Mouse (Mus musculus) retina, postnatal 7 days (tissue): Measurements from ENCODE around the gene Sass6.
"Not testable (repeated sequence)": the region's sequence is repeated elsewhere in the genome, so short reads cannot be mapped to it uniquely, and the experiment has no call there.

Source experiments
- DNase-seq: peaks from one replicate; pipeline ENCODE4 v3.0.0-alpha.2; 2012; ENCODE audit warnings: low read depth, low spot score

Gene Sass6

GRCm38 (mm10) chr3:116631459-116631858, 36.7 kb downstream of the Sass6 start:
- DNase-seq: no peak

- no peak for DNase-seq
Observed at GRCm38 (mm10) chr3:116632971-116633370, 38.2 kb downstream of the Sass6 start.

- DNase-seq: no peak
Observed at GRCm38 (mm10) chr3:116634091-116634490, 39.3 kb downstream of the Sass6 start.

GRCm38 (mm10) chr3:116634853-116635252, 40.1 kb downstream of the Sass6 start:
- DNase-seq: no peak

- DNase-seq: no peak
Observed at GRCm38 (mm10) chr3:116635799-116636198, 41.0 kb downstream of the Sass6 start.

GRCm38 (mm10) chr3:116637693-116638476, 43.1 kb downstream of the Sass6 start:
- DNase-seq: no peak

GRCm38 (mm10) chr3:116638572-116638971, 43.8 kb downstream of the Sass6 start:
- no peak for DNase-seq

GRCm38 (mm10) chr3:116640024-116640423, 45.2 kb downstream of the Sass6 start:
- DNase-seq: no peak

GRCm38 (mm10) chr3:116641811-116642371, 47.1 kb downstream of the Sass6 start:
- no peak for DNase-seq

GRCm38 (mm10) chr3:116642373-116642772, 47.6 kb downstream of the Sass6 start:
- no peak for DNase-seq

- no peak for DNase-seq
Observed at GRCm38 (mm10) chr3:116646387-116646786, 51.6 kb downstream of the Sass6 start.

GRCm38 (mm10) chr3:116648805-116649204, 54.0 kb downstream of the Sass6 start:
- no peak for DNase-seq

- no peak for DNase-seq
Observed at GRCm38 (mm10) chr3:116650698-116651097, 55.9 kb downstream of the Sass6 start.

GRCm38 (mm10) chr3:116652033-116652446, 57.3 kb downstream of the Sass6 start:
- DNase-seq: no peak

- no peak for DNase-seq
Observed at GRCm38 (mm10) chr3:116653278-116653945, 58.6 kb downstream of the Sass6 start.

- not testable (repeated sequence) for DNase-seq
Observed at GRCm38 (mm10) chr3:116654051-116654450, 59.3 kb downstream of the Sass6 start.

- no peak for DNase-seq
Observed at GRCm38 (mm10) chr3:116656184-116656965, 61.6 kb downstream of the Sass6 start.

- DNase-seq: no peak
Observed at GRCm38 (mm10) chr3:116658928-116659565, 64.3 kb downstream of the Sass6 start.

- no peak for DNase-seq
Observed at GRCm38 (mm10) chr3:116659856-116660430, 65.2 kb downstream of the Sass6 start.

- no peak for DNase-seq
Observed at GRCm38 (mm10) chr3:116661288-116661869, 66.6 kb downstream of the Sass6 start.
